Mouse (Mus musculus): Measurements from ENCODE around the gene Tex19.2. TPM values are rescaled to one million over a fixed set of nuclear protein-coding genes. Genes with fewer than 3 reads are reported as not detected.
"Not testable (repeated sequence)": the region's sequence is repeated elsewhere in the genome, so short reads cannot be mapped to it uniquely, and the experiment has no call there.

Gene Tex19.2
- polyA plus RNA-seq, 1 experiment from 2014 or later: 0.17 TPM

DNA sequence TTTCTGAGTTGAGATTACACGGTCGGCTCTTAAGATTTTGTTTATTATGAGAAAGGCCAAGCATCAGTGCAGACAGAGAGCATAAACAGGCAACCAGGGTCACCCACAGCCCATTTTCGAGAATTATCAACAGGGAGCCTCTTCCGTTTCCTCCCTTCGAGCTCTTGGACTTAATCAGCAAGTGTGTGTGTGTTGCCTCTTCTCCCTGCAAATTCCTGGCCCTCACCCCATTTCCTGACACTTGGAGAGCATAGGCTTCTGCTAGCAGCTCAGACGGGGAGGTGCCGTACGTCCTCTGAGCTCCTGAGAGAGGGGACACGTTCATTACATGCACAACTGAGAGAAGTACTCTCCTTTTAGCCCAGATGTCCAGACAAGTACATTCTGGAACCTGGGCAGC lies 10.4 kb downstream of the Tex19.2 start:
- no peaks in the 10 kb centered on the region for H3K27me3 ChIP-seq (replicated peaks)
- H3K36me3 ChIP-seq: no peaks in the 10 kb centered on the region
- 0 out of 2 replicates have a peak overlapping the region, but pooled peaks have one; percentile 17 for H3K27ac ChIP-seq
- no peak overlapping the region for H3K9ac ChIP-seq
- no peak overlapping the region for H3K4me2 ChIP-seq
- ATAC-seq: no peak
- no peaks in the 10 kb centered on the region for H3K9me3 ChIP-seq (replicated peaks)
- H3K4me1 ChIP-seq: 0 out of 2 replicates have a peak, but pooled peaks cover 3% of the 10 kb centered on the region
- WGBS (ENCODE audit: insufficient replicate concordance): 44% methylated on average over 9 of the region's 9 CpGs
- no peak overlapping the region for H3K4me3 ChIP-seq

- not testable (repeated sequence) for H3K4me2 ChIP-seq; H3K9ac ChIP-seq; H3K4me1 ChIP-seq; ATAC-seq; H3K9me3 ChIP-seq (replicated peaks); H3K4me3 ChIP-seq; H3K36me3 ChIP-seq; H3K27me3 ChIP-seq (replicated peaks); H3K27ac ChIP-seq
- WGBS (ENCODE audit: insufficient replicate concordance): 64% methylated on average over 1 of the region's 1 CpGs
These were observed 11.2 kb downstream of the Tex19.2 start for GRCm38 (mm10) chr11:121107242-121107641.

DNA sequence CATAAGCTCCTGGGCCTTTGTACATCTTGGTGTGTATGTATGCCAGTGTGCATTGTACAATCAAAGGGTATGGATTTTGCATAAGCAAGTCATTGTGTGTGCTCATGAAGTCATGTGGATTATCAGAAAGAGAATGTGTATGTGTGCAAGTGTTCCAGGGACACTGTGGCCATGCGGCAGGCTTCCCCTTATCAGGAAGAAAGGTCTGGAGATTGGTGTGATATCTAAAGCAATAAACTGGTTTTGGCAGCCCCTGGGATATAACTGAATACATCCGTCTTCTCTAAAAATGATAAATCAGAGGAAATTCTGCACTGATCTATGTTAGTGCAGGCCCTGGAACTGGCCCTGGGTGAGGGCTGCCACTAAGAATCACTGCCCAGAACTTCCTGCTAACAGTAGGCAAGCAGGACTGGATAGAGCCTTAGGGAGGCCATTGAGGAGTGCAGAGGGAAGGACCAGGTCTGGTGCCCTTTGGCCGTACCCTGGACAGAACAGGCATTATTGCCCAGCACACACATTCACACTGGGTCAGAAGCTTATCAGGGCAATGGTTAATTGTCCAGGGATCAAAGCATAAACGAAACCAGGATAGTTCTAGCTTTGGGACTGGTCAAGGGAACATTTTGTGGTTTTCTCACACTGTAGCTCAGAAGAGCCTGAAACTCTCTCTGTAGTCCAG lies 17.2 kb downstream of the Tex19.2 start:
- H3K9ac ChIP-seq: no peak overlapping the region
- no peak overlapping the region for H3K4me2 ChIP-seq
- ATAC-seq: no peak
- no peaks in the 10 kb centered on the region for H3K27me3 ChIP-seq (replicated peaks)
- H3K4me3 ChIP-seq: no peak overlapping the region
- 0 out of 2 replicates have a peak, but pooled peaks cover 13% of the 10 kb centered on the region for H3K4me1 ChIP-seq
- no peak overlapping the region for H3K27ac ChIP-seq
- no peaks in the 10 kb centered on the region for H3K9me3 ChIP-seq (replicated peaks)
- 50% methylated on average over 4 of the region's 4 CpGs for WGBS (ENCODE audit: insufficient replicate concordance)
- H3K36me3 ChIP-seq: no peaks in the 10 kb centered on the region

GRCm38 (mm10) chr11:121100692-121101091 lies 17.8 kb downstream of the Tex19.2 start:
- Histone ChIP-seq H3K9ac (no peak overlapping the region), H3K36me3 (no peaks in the 10 kb centered on the region), H3K27me3 (replicated peaks) (no peaks in the 10 kb centered on the region), H3K4me2 (no peak overlapping the region), H3K4me3 (no peak overlapping the region), H3K4me1 (0 out of 2 replicates have a peak, but pooled peaks cover 13% of the 10 kb centered on the region), H3K9me3 (replicated peaks) (no peaks in the 10 kb centered on the region), H3K27ac (no peak overlapping the region)
- WGBS (ENCODE audit: insufficient replicate concordance): 38% methylated on average over 7 of the region's 7 CpGs
- ATAC-seq: no peak

- no peak overlapping the region for H3K4me2 ChIP-seq
- H3K4me1 ChIP-seq: 0 out of 2 replicates have a peak, but pooled peaks cover 13% of the 10 kb centered on the region
- H3K4me3 ChIP-seq: no peak overlapping the region
- no peak overlapping the region for H3K27ac ChIP-seq
- H3K27me3 ChIP-seq (replicated peaks): no peaks in the 10 kb centered on the region
- H3K9ac ChIP-seq: no peak overlapping the region
- no peak for ATAC-seq
- WGBS (ENCODE audit: insufficient replicate concordance): 52% methylated on average over 7 of the region's 7 CpGs
- H3K9me3 ChIP-seq (replicated peaks): no peaks in the 10 kb centered on the region
- H3K36me3 ChIP-seq: no peaks in the 10 kb centered on the region
These were observed 18.7 kb downstream of the Tex19.2 start for GRCm38 (mm10) chr11:121099762-121100161.

DNA sequence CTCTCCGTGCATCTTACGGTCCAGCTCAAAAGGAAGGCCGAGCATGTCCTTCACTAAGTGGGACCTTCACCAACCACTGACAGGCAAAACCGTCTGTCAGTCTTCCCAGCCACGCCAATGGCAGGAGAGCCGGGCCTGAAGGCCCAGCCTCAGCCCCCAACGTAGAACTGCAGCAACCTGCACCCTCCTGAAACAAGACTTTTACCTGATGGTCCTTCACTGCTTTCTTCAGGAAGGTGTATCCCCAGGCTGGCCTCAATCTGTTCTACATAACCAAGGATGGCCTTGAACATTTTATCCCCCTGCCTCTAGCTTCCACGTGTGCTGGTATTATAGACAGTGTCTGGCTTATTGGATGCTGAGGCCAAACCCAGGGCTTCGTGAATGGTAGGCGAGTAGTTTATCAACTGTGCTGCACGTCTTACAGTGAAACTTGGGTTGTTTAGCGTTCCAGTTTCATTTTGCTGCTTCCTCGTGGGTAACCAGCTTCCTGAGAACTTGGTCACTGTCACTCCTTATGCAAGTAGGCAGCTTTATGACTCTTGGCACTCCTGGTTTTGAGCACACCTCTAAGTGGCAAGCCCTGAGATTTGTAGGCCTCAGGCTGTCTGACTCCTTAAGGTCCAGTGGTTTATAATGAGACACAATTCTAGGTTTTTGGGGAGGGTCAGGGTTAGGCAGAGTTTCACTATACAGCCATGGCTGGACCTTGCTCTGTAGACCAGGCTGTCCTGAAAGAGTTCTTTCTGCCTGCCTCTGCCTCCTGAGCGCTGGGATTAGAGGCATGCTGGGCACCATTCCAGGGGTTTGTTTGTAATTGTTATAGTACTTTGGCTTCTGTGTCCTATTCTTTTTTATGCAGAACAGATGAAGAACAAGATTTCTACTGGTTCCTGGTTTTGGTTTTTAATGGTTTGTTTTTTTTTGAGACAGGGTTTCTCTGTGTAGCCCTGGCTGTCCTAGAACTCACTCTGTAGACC lies 25.6 kb downstream of the Tex19.2 start:
- H3K4me3 ChIP-seq: no peak overlapping the region
- H3K4me1 ChIP-seq: 0 out of 2 replicates have a peak, but pooled peaks cover 8% of the 10 kb centered on the region
- H3K36me3 ChIP-seq: no peaks in the 10 kb centered on the region
- no peaks in the 10 kb centered on the region; the same call in 1 of the 2 replicates for H3K27me3 ChIP-seq (replicated peaks)
- H3K9me3 ChIP-seq (replicated peaks): no peaks in the 10 kb centered on the region
- H3K27ac ChIP-seq: no peak overlapping the region
- no peak for ATAC-seq
- WGBS (ENCODE audit: insufficient replicate concordance): 68% methylated on average over 14 of the region's 14 CpGs
- H3K9ac ChIP-seq: no peak overlapping the region
- no peak overlapping the region for H3K4me2 ChIP-seq

DNA sequence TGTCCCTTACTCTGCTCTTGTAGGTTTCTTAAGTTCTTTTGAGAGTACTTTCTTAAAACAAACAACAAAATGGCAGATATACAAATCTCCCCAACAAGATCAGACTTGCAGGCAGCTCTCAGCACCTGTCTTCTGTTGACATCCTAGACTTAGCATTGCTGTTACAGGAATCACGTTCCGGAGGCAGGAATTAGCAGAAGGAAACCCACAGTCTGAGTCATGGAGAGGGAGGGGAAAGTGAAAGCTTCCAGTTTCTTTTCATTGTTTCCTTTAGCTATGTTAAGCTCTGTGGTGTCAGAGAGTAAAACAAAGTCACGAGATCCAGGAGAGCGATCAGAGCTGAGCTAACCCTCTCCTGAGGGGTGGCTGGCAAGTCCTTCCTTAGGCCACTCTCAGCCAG lies 27.5 kb downstream of the Tex19.2 start:
- no peak overlapping the region for H3K4me3 ChIP-seq
- H3K27ac ChIP-seq: no peak overlapping the region
- WGBS (ENCODE audit: insufficient replicate concordance): 49% methylated on average over 4 of the region's 4 CpGs
- no peaks in the 10 kb centered on the region for H3K4me1 ChIP-seq
- no peak for ATAC-seq
- no peak overlapping the region for H3K9ac ChIP-seq
- H3K4me2 ChIP-seq: no peak overlapping the region
- no peaks in the 10 kb centered on the region for H3K9me3 ChIP-seq (replicated peaks)
- peaks cover 2% of the 10 kb centered on the region; the same call in 1 of the 2 replicates for H3K27me3 ChIP-seq (replicated peaks)
- no peaks in the 10 kb centered on the region for H3K36me3 ChIP-seq

DNA sequence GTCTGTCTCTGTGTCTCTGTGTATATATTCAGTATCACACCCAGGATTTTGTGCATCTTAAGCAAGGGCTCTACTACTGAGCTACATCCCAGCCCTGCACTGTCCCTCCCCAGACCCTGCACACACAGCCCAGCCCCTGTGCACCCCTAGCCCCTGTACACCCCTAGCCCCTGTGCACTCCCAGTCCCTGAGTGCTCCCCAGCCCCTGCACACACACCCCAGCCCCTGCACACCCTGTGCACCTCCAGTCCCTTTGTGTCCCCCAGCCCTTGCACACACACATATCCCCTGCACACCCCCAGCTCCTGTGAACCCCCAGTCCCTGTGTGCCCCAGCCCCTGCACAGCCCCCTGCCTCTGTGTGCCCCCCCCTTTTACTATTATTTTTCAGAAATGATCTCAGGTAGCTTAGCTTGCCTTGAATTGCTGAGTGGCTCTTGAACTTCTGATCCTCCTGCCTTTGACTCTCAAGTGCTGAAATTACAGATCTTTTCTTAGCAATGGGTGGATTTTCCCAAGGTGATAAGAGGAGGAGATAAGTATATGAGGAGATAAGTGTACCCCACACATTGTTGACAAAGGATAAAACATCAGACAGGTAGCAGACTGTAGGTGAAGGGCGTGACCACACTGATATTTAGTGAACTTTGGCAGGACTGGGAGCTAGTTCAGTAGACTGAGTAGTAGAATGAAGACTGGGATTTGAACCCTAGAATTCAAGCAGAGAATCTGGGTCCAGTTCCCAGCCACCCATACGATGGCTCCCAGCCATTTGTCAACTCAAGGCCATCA lies 28.5 kb downstream of the Tex19.2 start:
- H3K27me3 ChIP-seq (replicated peaks): peaks cover 5% of the 10 kb centered on the region; the same call in 1 of the 2 replicates
- no peak overlapping the region for H3K9ac ChIP-seq
- ATAC-seq: no peak
- 67% methylated on average over 2 of the region's 2 CpGs for WGBS (ENCODE audit: insufficient replicate concordance)
- H3K36me3 ChIP-seq: no peaks in the 10 kb centered on the region
- no peaks in the 10 kb centered on the region for H3K9me3 ChIP-seq (replicated peaks)
- H3K4me3 ChIP-seq: no peak overlapping the region
- H3K4me1 ChIP-seq: no peaks in the 10 kb centered on the region
- H3K4me2 ChIP-seq: no peak overlapping the region
- no peak overlapping the region for H3K27ac ChIP-seq

- Histone ChIP-seq H3K27ac (no peak overlapping the region), H3K4me2 (no peak overlapping the region), H3K9ac (no peak overlapping the region), H3K36me3 (no peaks in the 10 kb centered on the region), H3K9me3 (replicated peaks) (no peaks in the 10 kb centered on the region), H3K27me3 (replicated peaks) (peaks cover 5% of the 10 kb centered on the region; the same call in 1 of the 2 replicates), H3K4me1 (no peaks in the 10 kb centered on the region), H3K4me3 (no peak overlapping the region)
- 51% methylated on average over 6 of the region's 6 CpGs for WGBS (ENCODE audit: insufficient replicate concordance)
- ATAC-seq: no peak
These were observed 29.5 kb downstream of the Tex19.2 start for GRCm38 (mm10) chr11:121088997-121089396.

DNA sequence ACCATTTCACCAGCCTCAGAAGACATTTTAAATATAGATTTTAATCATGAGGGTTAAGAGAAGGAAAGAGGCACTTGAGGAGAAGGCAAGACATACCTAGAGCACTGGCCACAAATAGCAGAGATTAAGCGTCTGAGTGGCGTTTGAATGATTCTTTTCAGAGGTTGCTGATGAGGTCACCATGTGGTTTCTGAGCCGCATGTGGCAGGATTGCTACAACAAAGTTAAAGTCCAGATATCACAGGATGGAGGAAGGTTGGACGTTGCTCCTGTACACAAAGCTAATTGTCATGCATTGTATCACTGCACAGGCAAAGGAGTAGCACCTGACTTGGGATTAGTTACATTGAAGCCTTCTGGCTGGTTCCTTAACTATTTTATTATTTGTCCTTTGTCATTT lies 32.2 kb downstream of the Tex19.2 start:
- H3K27me3 ChIP-seq (replicated peaks): peaks cover 5% of the 10 kb centered on the region; the same call in 1 of the 2 replicates
- H3K36me3 ChIP-seq: no peaks in the 10 kb centered on the region
- ATAC-seq: no peak
- no peaks in the 10 kb centered on the region for H3K9me3 ChIP-seq (replicated peaks)
- H3K27ac ChIP-seq: no peak overlapping the region
- no peak overlapping the region for H3K4me2 ChIP-seq
- 26% methylated on average over 4 of the region's 4 CpGs for WGBS (ENCODE audit: insufficient replicate concordance)
- no peak overlapping the region for H3K4me3 ChIP-seq
- no peak overlapping the region for H3K9ac ChIP-seq
- H3K4me1 ChIP-seq: 0 out of 2 replicates have a peak, but pooled peaks cover 3% of the 10 kb centered on the region

- no peak overlapping the region for H3K4me3 ChIP-seq
- peaks cover 5% of the 10 kb centered on the region; the same call in 1 of the 2 replicates for H3K27me3 ChIP-seq (replicated peaks)
- no peaks in the 10 kb centered on the region for H3K9me3 ChIP-seq (replicated peaks)
- H3K4me1 ChIP-seq: 0 out of 2 replicates have a peak, but pooled peaks cover 3% of the 10 kb centered on the region
- ATAC-seq: no peak
- H3K4me2 ChIP-seq: no peak overlapping the region
- no peaks in the 10 kb centered on the region for H3K36me3 ChIP-seq
- WGBS (ENCODE audit: insufficient replicate concordance): 58% methylated on average over 5 of the region's 5 CpGs
- H3K9ac ChIP-seq: no peak overlapping the region
- H3K27ac ChIP-seq: no peak overlapping the region
These were observed 33.3 kb downstream of the Tex19.2 start for GRCm38 (mm10) chr11:121085181-121085580.
